Mouse (Mus musculus): ENCODE results near the gene Begain.

DNA sequence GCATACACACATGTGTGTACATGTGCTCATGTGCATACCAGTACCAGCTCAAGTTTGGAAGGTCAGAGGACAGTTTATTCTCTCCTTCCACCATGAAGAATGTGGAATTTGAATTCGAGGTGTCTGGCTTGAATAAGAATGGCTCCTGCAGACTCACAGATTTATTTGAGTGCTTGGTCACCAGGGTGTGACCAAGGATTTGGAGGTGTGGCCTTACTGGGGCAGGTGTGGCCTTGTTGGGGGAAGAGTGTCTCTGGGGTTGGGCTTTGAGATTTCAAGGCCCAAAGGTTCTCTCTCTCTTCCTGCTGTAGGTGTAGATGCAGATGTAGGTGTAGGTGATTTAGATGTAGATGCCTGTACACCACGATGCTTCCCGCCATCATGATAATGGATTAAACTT, 15.5 kb upstream of the Begain start:
- TF ChIP-seq CTCF (IDR thresholded peaks at IDR 0.05; ENCODE audit: low read depth) = no peak
- TF ChIP-seq EP300 (IDR thresholded peaks at IDR 0.05; ENCODE audit: low read depth) = no peak

Measured in liver, embryonic 14.5 days (tissue).